Mouse (Mus musculus): ENCODE data around the gene Dner. TPM values are rescaled to one million over a fixed set of nuclear protein-coding genes. Genes with fewer than 3 reads are reported as not detected.

Dner gene
- polyA plus RNA-seq, 1 experiment: not detected

- no peaks in the 10 kb centered on the region for H3K36me3 ChIP-seq (replicated peaks; ENCODE audit: low read length)
- H3K4me3 ChIP-seq (replicated peaks): no peak overlapping the region
- H3K4me1 ChIP-seq: peaks cover 54% of the 10 kb centered on the region
- H3K27me3 ChIP-seq (replicated peaks): no peaks in the 10 kb centered on the region
- H3K9me3 ChIP-seq: no peaks in the 10 kb centered on the region
- no peak for TF ChIP-seq GATA1 (IDR thresholded peaks at IDR 0.05; ENCODE audit: borderline replicate concordance, low read length)
- no peak for TF ChIP-seq FLI1 (IDR thresholded peaks at IDR 0.05; ENCODE audit: low read length)
These were observed 81.4 kb downstream of the Dner start for GRCm38 (mm10) chr1:84614596-84614995.

DNA sequence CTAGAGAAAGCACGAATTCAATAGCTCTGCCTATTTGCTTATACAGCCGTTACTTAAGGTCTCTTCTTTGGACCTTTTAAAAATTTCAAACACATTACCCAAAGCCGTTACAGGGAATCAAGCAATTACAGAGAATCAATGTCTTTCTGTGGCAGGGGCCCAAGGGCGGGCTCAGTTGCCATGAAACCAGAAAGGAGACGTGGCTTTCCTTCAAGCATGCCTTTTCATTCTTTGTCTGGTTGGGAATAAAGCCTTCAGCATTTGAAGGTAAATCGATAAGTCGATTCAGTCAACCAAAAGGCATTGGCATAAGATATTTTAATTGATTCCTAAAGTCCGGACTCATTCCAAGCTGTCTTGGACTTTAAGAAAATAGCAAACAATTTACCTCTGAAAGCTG is 82.9 kb downstream of the Dner start:
- TF ChIP-seq GATA1 (IDR thresholded peaks at IDR 0.05; ENCODE audit: borderline replicate concordance, low read length) (no peak), FLI1 (IDR thresholded peaks at IDR 0.05; ENCODE audit: low read length) (no peak)
- H3K27me3 ChIP-seq (replicated peaks): no peaks in the 10 kb centered on the region

DNA sequence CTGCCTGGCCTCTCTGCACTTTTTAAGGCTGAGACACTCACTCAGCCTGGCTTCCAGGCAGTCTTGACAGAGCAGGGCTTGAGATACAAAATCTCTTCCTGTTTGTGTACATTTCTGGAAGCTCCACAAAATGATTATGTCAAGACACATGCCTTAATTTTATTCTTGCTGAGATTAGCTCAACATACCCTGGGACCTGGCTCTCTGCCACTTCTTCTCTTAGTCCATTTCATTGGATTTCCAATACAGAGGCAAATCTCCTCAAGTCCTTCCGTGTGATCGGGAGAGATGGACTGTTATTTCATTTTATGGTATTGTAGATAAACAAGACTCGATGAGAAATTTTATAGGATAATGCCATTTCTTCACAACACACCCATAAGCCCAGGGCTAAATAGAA is 84.7 kb downstream of the Dner start:
- Histone ChIP-seq H3K4me1 (peaks cover 26% of the 10 kb centered on the region), H3K36me3 (replicated peaks; ENCODE audit: low read length) (no peaks in the 10 kb centered on the region), H3K9me3 (no peaks in the 10 kb centered on the region), H3K27me3 (replicated peaks) (no peaks in the 10 kb centered on the region), H3K4me3 (replicated peaks) (no peak overlapping the region)
- TF ChIP-seq FLI1 (IDR thresholded peaks at IDR 0.05; ENCODE audit: low read length) (no peak), GATA1 (IDR thresholded peaks at IDR 0.05; ENCODE audit: borderline replicate concordance, low read length) (no peak)

More for the DNA sequence above, 82.9 kb downstream of the Dner start:
- no peaks in the 10 kb centered on the region for H3K9me3 ChIP-seq
- H3K4me3 ChIP-seq (replicated peaks): no peak overlapping the region
- peaks cover 44% of the 10 kb centered on the region for H3K4me1 ChIP-seq
- H3K36me3 ChIP-seq (replicated peaks; ENCODE audit: low read length): no peaks in the 10 kb centered on the region

DNA sequence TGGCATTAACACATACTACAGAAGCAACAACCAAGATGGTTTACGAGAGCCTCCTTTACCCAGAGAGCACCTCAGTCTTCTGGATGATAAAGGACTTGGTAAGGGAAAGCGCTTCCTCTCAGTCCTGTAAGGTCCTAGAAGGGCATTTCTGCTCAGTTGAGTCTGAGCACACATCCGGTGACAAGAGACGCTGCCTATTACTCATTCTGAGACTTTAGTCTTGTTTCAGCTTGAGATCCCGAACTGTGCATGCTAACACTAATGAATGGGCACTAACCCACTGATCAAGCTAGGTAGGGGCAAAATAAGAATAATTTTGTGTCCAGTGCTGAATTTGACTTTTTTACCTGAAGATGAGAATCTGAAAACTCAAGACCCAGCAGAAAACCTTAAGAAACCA is 97.0 kb downstream of the Dner start:
- H3K27me3 ChIP-seq (replicated peaks): no peaks in the 10 kb centered on the region
- TF ChIP-seq FLI1 (IDR thresholded peaks at IDR 0.05; ENCODE audit: low read length) (no peak), GATA1 (IDR thresholded peaks at IDR 0.05; ENCODE audit: borderline replicate concordance, low read length) (no peak)
- H3K9me3 ChIP-seq: peaks cover 18% of the 10 kb centered on the region
- no peaks in the 10 kb centered on the region for H3K36me3 ChIP-seq (replicated peaks; ENCODE audit: low read length)
- H3K4me1 ChIP-seq: peaks cover 4% of the 10 kb centered on the region; the same call in 1 of the 2 replicates
- H3K4me3 ChIP-seq (replicated peaks): no peak overlapping the region

- Histone ChIP-seq H3K36me3 (replicated peaks; ENCODE audit: low read length) (no peaks in the 10 kb centered on the region), H3K9me3 (peaks cover 5% of the 10 kb centered on the region; the same call in 1 of the 2 replicates), H3K4me3 (replicated peaks) (peak overlapping the region; percentile 26), H3K27me3 (replicated peaks) (no peaks in the 10 kb centered on the region), H3K4me1 (peaks cover 4% of the 10 kb centered on the region; the same call in 1 of the 2 replicates)
- TF ChIP-seq GATA1 (IDR thresholded peaks at IDR 0.05; ENCODE audit: borderline replicate concordance, low read length): no peak
- TF ChIP-seq FLI1 (IDR thresholded peaks at IDR 0.05; ENCODE audit: low read length): no peak
These were observed 100.0 kb downstream of the Dner start for GRCm38 (mm10) chr1:84596023-84596422.

DNA sequence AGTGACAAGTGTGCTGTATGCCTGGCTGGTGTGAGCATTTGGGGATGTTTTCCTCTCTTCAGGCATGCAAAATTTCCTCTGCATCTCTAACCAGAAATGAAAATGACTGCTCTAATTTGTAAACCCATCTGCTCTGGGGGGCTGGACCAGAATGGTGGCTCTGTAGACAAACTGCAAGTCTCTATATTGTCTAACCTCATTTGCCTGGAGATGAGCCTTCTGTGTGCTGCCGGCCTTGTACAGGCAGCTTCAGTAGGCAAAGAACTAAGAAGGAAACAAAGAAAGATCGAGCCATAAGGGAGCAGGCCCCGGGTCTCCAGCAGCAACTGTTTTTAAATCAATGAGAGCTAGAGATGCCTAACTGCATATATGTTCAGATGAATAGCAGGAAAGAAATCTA is 103.6 kb downstream of the Dner start:
- no peaks in the 10 kb centered on the region for H3K36me3 ChIP-seq (replicated peaks; ENCODE audit: low read length)
- peaks cover 4% of the 10 kb centered on the region; the same call in 1 of the 2 replicates for H3K4me1 ChIP-seq
- peaks cover 4% of the 10 kb centered on the region; the same call in 1 of the 2 replicates for H3K9me3 ChIP-seq
- H3K4me3 ChIP-seq (replicated peaks): no peak overlapping the region
- TF ChIP-seq GATA1 (IDR thresholded peaks at IDR 0.05; ENCODE audit: borderline replicate concordance, low read length): no peak
- TF ChIP-seq FLI1 (IDR thresholded peaks at IDR 0.05; ENCODE audit: low read length): no peak
- no peaks in the 10 kb centered on the region for H3K27me3 ChIP-seq (replicated peaks)

DNA sequence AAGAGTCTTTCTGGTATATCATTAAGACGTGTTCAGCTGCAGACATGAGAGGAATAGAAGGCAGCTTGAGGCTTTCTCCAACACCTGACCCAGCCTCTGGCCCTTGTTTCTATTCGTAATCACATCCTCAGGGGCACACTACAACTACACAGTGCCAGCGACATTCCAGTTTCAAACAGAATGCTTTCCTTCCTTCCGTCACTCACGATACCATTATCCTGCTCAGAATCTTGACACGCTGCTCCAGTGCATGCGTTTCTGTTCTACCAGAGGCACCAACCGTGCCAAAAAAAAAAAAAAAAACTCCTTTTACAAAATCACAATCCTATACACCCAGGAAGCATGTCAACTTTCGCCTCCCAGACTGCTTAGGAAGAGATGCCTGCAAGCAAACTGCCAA is 105.5 kb downstream of the Dner start:
- H3K36me3 ChIP-seq (replicated peaks; ENCODE audit: low read length): no peaks in the 10 kb centered on the region
- no peaks in the 10 kb centered on the region for H3K27me3 ChIP-seq (replicated peaks)
- no peak overlapping the region for H3K4me3 ChIP-seq (replicated peaks)
- H3K9me3 ChIP-seq: peaks cover 4% of the 10 kb centered on the region; the same call in 1 of the 2 replicates
- no peaks in the 10 kb centered on the region for H3K4me1 ChIP-seq
- TF ChIP-seq GATA1 (IDR thresholded peaks at IDR 0.05; ENCODE audit: borderline replicate concordance, low read length): no peak
- no peak for TF ChIP-seq FLI1 (IDR thresholded peaks at IDR 0.05; ENCODE audit: low read length)

DNA sequence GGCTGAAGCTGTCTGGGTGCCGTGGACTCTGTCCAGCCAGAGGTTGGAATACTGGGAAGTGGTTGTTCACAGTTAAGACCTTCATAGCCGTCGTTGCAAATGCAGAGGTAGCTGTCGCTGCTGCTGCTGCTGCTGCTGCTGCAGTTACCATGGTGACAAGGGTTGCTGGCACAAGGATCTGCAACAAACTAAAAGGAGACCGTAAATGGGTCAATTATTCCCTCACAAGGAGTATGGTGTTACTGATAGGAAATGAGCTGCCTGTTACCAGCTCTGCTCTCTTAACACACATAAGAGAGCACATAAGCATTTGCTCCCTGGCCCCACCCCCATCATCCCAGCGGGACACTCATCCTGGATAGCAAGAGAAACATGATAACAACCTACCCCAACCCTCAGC is 110.6 kb downstream of the Dner start:
- Histone ChIP-seq H3K36me3 (replicated peaks; ENCODE audit: low read length) (no peaks in the 10 kb centered on the region), H3K27me3 (replicated peaks) (no peaks in the 10 kb centered on the region), H3K9me3 (peaks cover 12% of the 10 kb centered on the region; the same call in 1 of the 2 replicates), H3K4me1 (no peaks in the 10 kb centered on the region), H3K4me3 (replicated peaks) (no peak overlapping the region)
- TF ChIP-seq FLI1 (IDR thresholded peaks at IDR 0.05; ENCODE audit: low read length): no peak
- TF ChIP-seq GATA1 (IDR thresholded peaks at IDR 0.05; ENCODE audit: borderline replicate concordance, low read length): no peak

DNA sequence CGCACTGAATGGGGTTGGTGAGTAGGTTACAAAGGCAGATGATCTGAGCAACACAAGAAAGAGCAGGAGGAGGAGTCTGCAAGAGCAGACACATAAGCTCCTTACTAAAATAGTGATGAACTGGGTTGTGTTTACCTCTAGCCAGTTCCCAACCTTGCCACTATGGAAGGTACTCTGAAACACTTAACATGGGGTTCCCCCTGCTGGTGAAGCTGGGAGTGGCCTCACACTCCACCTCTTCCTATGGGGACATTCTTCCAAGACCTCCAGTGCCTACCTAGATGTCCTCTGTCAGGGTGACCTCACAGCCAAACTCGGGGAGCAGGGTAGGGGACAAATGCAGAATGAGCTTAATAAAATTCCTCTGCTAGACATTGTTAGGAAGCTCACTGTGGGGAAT is 114.2 kb downstream of the Dner start:
- TF ChIP-seq GATA1 (IDR thresholded peaks at IDR 0.05; ENCODE audit: borderline replicate concordance, low read length) (no peak), FLI1 (IDR thresholded peaks at IDR 0.05; ENCODE audit: low read length) (no peak)
- H3K4me3 ChIP-seq (replicated peaks): no peak overlapping the region
- H3K4me1 ChIP-seq: no peaks in the 10 kb centered on the region
- no peaks in the 10 kb centered on the region for H3K27me3 ChIP-seq (replicated peaks)
- peaks cover 13% of the 10 kb centered on the region; the same call in 1 of the 2 replicates for H3K9me3 ChIP-seq
- no peaks in the 10 kb centered on the region for H3K36me3 ChIP-seq (replicated peaks; ENCODE audit: low read length)

DNA sequence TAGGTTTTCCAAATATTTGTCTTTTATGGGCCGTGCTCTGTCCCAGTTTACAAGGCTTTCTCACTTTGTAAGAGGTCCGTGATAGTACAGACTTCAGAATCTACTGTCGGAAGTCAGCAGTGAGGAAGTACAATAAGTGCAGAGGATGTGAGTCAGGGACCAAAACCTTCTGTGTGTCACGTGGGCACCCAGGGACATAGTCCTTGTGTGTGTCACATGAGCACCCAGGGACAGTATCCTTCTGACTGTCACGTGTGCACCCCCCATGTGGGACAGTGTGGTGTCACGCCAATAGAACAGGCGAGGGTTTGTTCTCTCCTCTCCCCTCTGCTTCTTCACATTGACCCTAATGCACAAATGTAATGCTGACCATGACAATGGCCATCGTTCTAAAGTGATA is 134.2 kb downstream of the Dner start:
- no peak for TF ChIP-seq GATA1 (IDR thresholded peaks at IDR 0.05; ENCODE audit: borderline replicate concordance, low read length)
- no peak for TF ChIP-seq FLI1 (IDR thresholded peaks at IDR 0.05; ENCODE audit: low read length)
- Histone ChIP-seq H3K4me1 (no peaks in the 10 kb centered on the region), H3K27me3 (replicated peaks) (no peaks in the 10 kb centered on the region), H3K9me3 (peaks cover 22% of the 10 kb centered on the region), H3K4me3 (replicated peaks) (peak overlapping the region; percentile 71), H3K36me3 (replicated peaks; ENCODE audit: low read length) (no peaks in the 10 kb centered on the region)

DNA sequence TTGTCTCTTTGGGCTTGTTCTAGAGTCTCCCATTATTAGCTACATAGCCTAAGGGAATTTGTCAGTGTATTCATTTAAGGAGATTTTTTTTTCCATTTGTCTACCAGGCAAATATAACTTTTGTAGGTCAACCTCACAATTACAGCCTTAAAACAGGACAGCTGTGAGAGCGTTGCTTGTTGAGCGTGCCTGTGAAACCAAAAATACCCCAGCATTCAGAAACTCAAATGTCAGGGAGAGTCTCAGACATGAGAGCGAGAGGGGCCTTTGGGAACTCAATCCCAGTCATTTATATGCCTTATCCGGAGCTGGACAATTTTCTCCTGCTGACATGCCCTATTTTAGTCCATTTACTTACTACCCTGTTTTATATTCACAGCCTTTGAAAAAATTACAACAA is 134.6 kb downstream of the Dner start:
- Histone ChIP-seq H3K9me3 (peaks cover 22% of the 10 kb centered on the region), H3K4me3 (replicated peaks) (no peak overlapping the region), H3K27me3 (replicated peaks) (no peaks in the 10 kb centered on the region), H3K4me1 (no peaks in the 10 kb centered on the region), H3K36me3 (replicated peaks; ENCODE audit: low read length) (no peaks in the 10 kb centered on the region)
- TF ChIP-seq GATA1 (IDR thresholded peaks at IDR 0.05; ENCODE audit: borderline replicate concordance, low read length) (no peak), FLI1 (IDR thresholded peaks at IDR 0.05; ENCODE audit: low read length) (no peak)

All from megakaryocyte, embryonic 14.5 days (primary cell).